Mouse (Mus musculus) CH12.LX (cell line): Measurements from ENCODE around the gene Fabp2. TPM values are rescaled to one million over a fixed set of nuclear protein-coding genes. Genes with fewer than 3 reads are reported as not detected.

Experiments used
- DNase-seq: peaks from one replicate; pipeline ENCODE4 v3.0.0-alpha.2; 2013; ENCODE audit errors: extremely low read depth
- H3K27ac ChIP-seq: 2 replicates; pipeline ENCODE4 v1.5.1; 2012; ENCODE audit warnings: low read depth, mild to moderate bottlenecking, control low read depth, moderate library complexity; ENCODE audit not compliant: insufficient read depth
- H3K27me3 ChIP-seq: replicated peaks from 2 replicates; pipeline ENCODE3; 2012; ENCODE audit warnings: inconsistent platforms
- H3K36me3 ChIP-seq, 2 experiments: replicated peaks in 1 of 2; 2 replicates each; pipeline versions ENCODE3 to v1.6.1; 2012; ENCODE audit warnings: inconsistent platforms in 1 of 2, low read length in 1 of 2, mild to moderate bottlenecking in 1 of 2, mixed read lengths in 1 of 2, moderate library complexity in 1 of 2; ENCODE audit not compliant: control insufficient read depth in 1 of 2, insufficient read depth in 1 of 2
- H3K4me1 ChIP-seq, 2 experiments: 2 replicates each; pipeline ENCODE4 v1.6.1; 2012; ENCODE audit warnings: inconsistent platforms in 1 of 2, moderate library complexity in 1 of 2; ENCODE audit not compliant: insufficient read depth in 2 of 2, control insufficient read depth in 1 of 2
- H3K4me2 ChIP-seq: 2 replicates; pipeline ENCODE4 v1.6.1; 2012; ENCODE audit warnings: low read depth, mild to moderate bottlenecking, control low read depth; ENCODE audit not compliant: poor library complexity, insufficient read depth, severe bottlenecking
- H3K4me3 ChIP-seq, 3 experiments: fragments of 150-350 bp in 1 of 3; sonication (generic) in 1 of 3; replicated peaks in 1 of 3; 2 replicates each; pipeline versions ENCODE3 to v1.5.1; 2011 to 2012; ENCODE audit warnings: low read depth in 2 of 3, low read length in 2 of 3, mild to moderate bottlenecking in 2 of 3, moderate library complexity in 2 of 3, control low read depth in 1 of 3, improper control_type of control experiment in 1 of 3, inconsistent platforms in 1 of 3, mixed read lengths in 1 of 3; ENCODE audit not compliant: poor library complexity in 1 of 3
- H3K79me2 ChIP-seq: replicated peaks from 2 replicates; pipeline ENCODE4 v1.6.1; 2012; ENCODE audit warnings: mild to moderate bottlenecking, moderate library complexity; ENCODE audit not compliant: control insufficient read depth, poor library complexity, insufficient read depth, severe bottlenecking; ENCODE audit errors: extremely low read depth
- H3K9ac ChIP-seq: 2 replicates; pipeline ENCODE4 v1.6.1; 2012; ENCODE audit warnings: low read depth, mild to moderate bottlenecking, control low read depth, moderate library complexity; ENCODE audit not compliant: insufficient read depth
- H3K9me3 ChIP-seq: replicated peaks from 2 replicates; pipeline ENCODE3; 2012; ENCODE audit warnings: low read length, inconsistent platforms, mixed read lengths
- BHLHE40 ChIP-seq: IDR thresholded peaks from 2 replicates; pipeline ENCODE4 v1.6.1; 2011; ENCODE audit warnings: mild to moderate bottlenecking, low read depth, low read length, improper control_type of control experiment
- CTCF ChIP-seq, 2 experiments: IDR thresholded peaks in 1 of 2; conservative IDR thresholded peaks in 1 of 2; 2 replicates each; pipeline ENCODE4 v1.5.1; 2011 to 2012; ENCODE audit warnings: low read depth in 2 of 2, low read length in 2 of 2, improper control_type of control experiment in 1 of 2, inconsistent platforms in 1 of 2, mild to moderate bottlenecking in 1 of 2, moderate library complexity in 1 of 2
- ELF1 ChIP-seq: IDR thresholded peaks from 2 replicates; pipeline ENCODE4 v1.6.1; 2014; ENCODE audit warnings: low read depth, mild to moderate bottlenecking, inconsistent platforms, low read length, improper control_type of control experiment
- ETS1 ChIP-seq: conservative IDR thresholded peaks from 2 replicates; pipeline ENCODE4 v1.6.1; 2012; ENCODE audit warnings: low read depth, mild to moderate bottlenecking, inconsistent platforms, low read length, improper control_type of control experiment, moderate library complexity
- IRF4 ChIP-seq: IDR thresholded peaks from 2 replicates; pipeline ENCODE4 v1.6.1; 2014; ENCODE audit warnings: low read depth, mild to moderate bottlenecking, inconsistent platforms, low read length, improper control_type of control experiment
- JUN ChIP-seq: IDR thresholded peaks from 2 replicates; pipeline ENCODE4 v1.6.1; 2011; ENCODE audit warnings: low read depth, mild to moderate bottlenecking, low read length, improper control_type of control experiment, moderate library complexity; ENCODE audit not compliant: insufficient read depth
- JUND ChIP-seq: conservative IDR thresholded peaks from 2 replicates; pipeline ENCODE4 v1.6.1; 2011; ENCODE audit warnings: low read depth, low read length, improper control_type of control experiment
- KAT2A ChIP-seq: IDR thresholded peaks from 2 replicates; pipeline ENCODE4 v1.6.1; 2012; ENCODE audit warnings: low read length, improper control_type of control experiment, inconsistent platforms; ENCODE audit not compliant: insufficient replicate concordance
- POLR2A ChIP-seq: IDR thresholded peaks from 2 replicates; pipeline ENCODE4 v1.6.1; 2011; ENCODE audit warnings: low read depth, mild to moderate bottlenecking, improper control_type of control experiment, low read length
- POLR2AphosphoS2 ChIP-seq: IDR thresholded peaks from 2 replicates; pipeline ENCODE4 v1.6.1; 2011; ENCODE audit warnings: low read depth, low read length, improper control_type of control experiment
- SIN3A ChIP-seq: IDR thresholded peaks from 2 replicates; pipeline ENCODE4 v1.6.1; 2012; ENCODE audit warnings: low read length, improper control_type of control experiment, inconsistent platforms
- SMC3 ChIP-seq: IDR thresholded peaks from 2 replicates; pipeline ENCODE4 v1.6.1; 2011; ENCODE audit warnings: low read depth, low read length, improper control_type of control experiment
- USF2 ChIP-seq: conservative IDR thresholded peaks from 2 replicates; pipeline ENCODE4 v1.6.1; 2011; ENCODE audit warnings: low read depth, low read length, improper control_type of control experiment
- ZC3H11A ChIP-seq: IDR thresholded peaks from 2 replicates; pipeline ENCODE4 v1.6.1; 2012; ENCODE audit warnings: low read depth, mild to moderate bottlenecking, inconsistent platforms, low read length, improper control_type of control experiment
- ZMIZ1 ChIP-seq: IDR thresholded peaks from 2 replicates; pipeline ENCODE4 v1.6.1; 2012; ENCODE audit warnings: low read depth, mild to moderate bottlenecking, inconsistent platforms, low read length, improper control_type of control experiment
- ZNF384 ChIP-seq: IDR thresholded peaks from 2 replicates; pipeline ENCODE4 v1.6.1; 2012; ENCODE audit warnings: low read depth, low read length, improper control_type of control experiment, inconsistent platforms
- dilution Hi-C: fragments of 300-500 bp; cut with MboI; formaldehyde crosslinking; loops from 2 replicates; pipeline ENCODE4 v1.14.3; 2020; ENCODE audit warnings: low sequenced_read_pairs; ENCODE audit not compliant: extremely low pct_unique_long_range_greater_than_20kb, extremely low pct_ligation_motif_present
- in situ Hi-C: fragments of 300-500 bp; cut with MboI; formaldehyde crosslinking; loops from 3 replicates; pipeline ENCODE4 v1.14.3; 2019; ENCODE audit warnings: low sequenced_read_pairs, low pct_ligation_motif_present, low pct_unique_long_range_greater_than_20kb, mixed read lengths
- polyA plus RNA-seq: library from polyadenylated mRNA; unstranded; fragments of >175 nt; gene quantifications from 2 replicates; pipeline ENCODE4 v1.2.1, GENCODE M21; 2012; ENCODE audit warnings: low read depth; ENCODE audit not compliant: insufficient read length
- total RNA-seq, 2 experiments: library from RNA; depleted of rRNA; stranded (reverse); fragments of 300-350 nt in 1 of 2; fragments of >200 nt in 1 of 2; gene quantifications; 2 replicates each; pipeline ENCODE4 v1.2.3; 2012 to 2014

The Fabp2 gene
- total and polyA plus RNA-seq, 3 experiments: not detected

- dilution Hi-C loops: no loop called here
Observed at GRCm38 (mm10) chr3:122876870-122877269, 18.0 kb upstream of the Fabp2 start.

DNA sequence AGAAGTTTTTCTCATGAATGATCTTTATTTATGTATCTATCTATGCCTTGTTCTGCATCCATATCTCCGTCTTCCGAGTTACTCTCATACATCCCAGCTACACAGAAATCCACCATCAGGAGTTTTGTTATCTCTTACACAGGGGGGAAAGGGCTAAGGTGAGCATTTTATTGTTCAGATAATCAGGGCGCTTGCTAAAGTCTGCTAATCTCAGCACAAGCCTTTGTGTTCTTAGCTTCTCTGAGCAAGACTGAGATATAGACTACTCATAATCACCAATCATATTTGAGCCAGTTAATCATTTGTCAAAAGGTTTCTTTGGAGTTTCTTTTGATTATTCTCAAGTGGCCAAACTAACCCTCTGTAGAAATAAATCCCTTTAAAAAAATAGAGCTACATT lies 17.3 kb upstream of the Fabp2 start:
- DNase-seq: no peak
- Histone ChIP-seq H3K4me2 (no peak overlapping the region), H3K27ac (no peak overlapping the region), H3K36me3 (no peaks in the 10 kb centered on the region), H3K79me2 (no peaks in the 10 kb centered on the region), H3K9me3 (no peaks in the 10 kb centered on the region), H3K4me1 (no peaks in the 10 kb centered on the region), H3K9ac (no peak overlapping the region), H3K27me3 (no peaks in the 10 kb centered on the region), H3K4me3 (no peak overlapping the region)
- in situ Hi-C loops: no loop called here
- dilution Hi-C loops: no loop called here
- TF ChIP-seq KAT2A (no peak), ZC3H11A (no peak), ETS1 (no peak), IRF4 (no peak), JUND (no peak), SMC3 (no peak), JUN (no peak), ELF1 (no peak), USF2 (no peak), BHLHE40 (no peak)

More at GRCm38 (mm10) chr3:122876870-122877269, 18.0 kb upstream of the Fabp2 start:
- Histone ChIP-seq H3K27me3 (no peaks in the 10 kb centered on the region), H3K79me2 (no peaks in the 10 kb centered on the region), H3K4me2 (no peak overlapping the region), H3K4me3 (no peak overlapping the region), H3K4me1 (no peaks in the 10 kb centered on the region), H3K27ac (no peak overlapping the region), H3K9me3 (no peaks in the 10 kb centered on the region), H3K9ac (no peak overlapping the region), H3K36me3 (no peaks in the 10 kb centered on the region)
- TF ChIP-seq POLR2AphosphoS2 (no peak), ZC3H11A (no peak), CTCF (conservative IDR thresholded peaks at IDR 0.05 in 1 of 2, IDR thresholded peaks at IDR 0.05 in 1 of 2; ENCODE audit: low read depth in 2 of 2, low read length in 2 of 2) (no peak), ZMIZ1 (no peak), KAT2A (no peak), POLR2A (no peak), ZNF384 (no peak), SIN3A (no peak), JUND (no peak), IRF4 (no peak)
- DNase-seq: no peak
- in situ Hi-C loops: no loop called here
